Mouse (Mus musculus) spleen, embryonic (tissue): Measurements from ENCODE around the gene Ap1s2.

Experiments
- CTCF ChIA-PET: fragments of 350-600 bp; sonication (Branson Sonifier 250); formaldehyde crosslinking; loops from one replicate; lab custom pipeline; 2022; lab: Charles Lee

The Ap1s2 gene

GRCm38 (mm10) chrX:163908337-163909250 lies at the start of gene Ap1s2:
Ap1s2 (plus strand) TSS chrX:163909017.
- CTCF ChIA-PET: interaction anchor here (0.6 to 0.7 kb wide), 2 partner anchors 557 to 983 kb away, joined by 3 read pairs; no protein-coding TSS in a partner anchor

GRCm38 (mm10) chrX:163867711-163868379 lies 41.0 kb upstream of the Ap1s2 start:
- CTCF ChIA-PET: interaction anchor here (0.7 kb wide), 1 partner anchor 80 kb away, joined by 10 read pairs; no protein-coding TSS in a partner anchor

GRCm38 (mm10) chrX:163868659-163869278 lies 40.0 kb upstream of the Ap1s2 start:
- CTCF ChIA-PET: interaction anchor here (0.6 kb wide), 1 partner anchor 24 kb away, joined by 3 read pairs; no protein-coding TSS in a partner anchor

- CTCF ChIA-PET: no interaction called here
Observed at GRCm38 (mm10) chrX:163875932-163876331, 32.9 kb upstream of the Ap1s2 start.

- CTCF ChIA-PET: no interaction called here
Observed at GRCm38 (mm10) chrX:163876636-163877035, 32.2 kb upstream of the Ap1s2 start.

GRCm38 (mm10) chrX:163879039-163879438 lies 29.8 kb upstream of the Ap1s2 start:
- CTCF ChIA-PET: no interaction called here

- CTCF ChIA-PET: no interaction called here
Observed at GRCm38 (mm10) chrX:163879461-163879860, 29.4 kb upstream of the Ap1s2 start.

GRCm38 (mm10) chrX:163885539-163885981 lies 23.3 kb upstream of the Ap1s2 start:
- CTCF ChIA-PET: no interaction called here

GRCm38 (mm10) chrX:163897354-163897753 lies 11.5 kb upstream of the Ap1s2 start:
- CTCF ChIA-PET: no interaction called here

- CTCF ChIA-PET: no interaction called here
Observed at GRCm38 (mm10) chrX:163899431-163900020, 9.3 kb upstream of the Ap1s2 start.

- CTCF ChIA-PET: no interaction called here
Observed at GRCm38 (mm10) chrX:163906861-163907260, 2.0 kb upstream of the Ap1s2 start.

GRCm38 (mm10) chrX:163908003-163908336 lies 847 bp upstream of the Ap1s2 start:
- CTCF ChIA-PET: interaction anchor here (0.7 kb wide), 1 partner anchor 556 kb away, joined by 3 read pairs; no protein-coding TSS in a partner anchor

- CTCF ChIA-PET: interaction anchor here (0.6 kb wide), 1 partner anchor 984 kb away, joined by 3 read pairs; no protein-coding TSS in a partner anchor
Observed at GRCm38 (mm10) chrX:163909381-163909780, 564 bp downstream of the Ap1s2 start.

GRCm38 (mm10) chrX:163912791-163913190 lies 4.0 kb downstream of the Ap1s2 start:
- CTCF ChIA-PET: no interaction called here

- CTCF ChIA-PET: no interaction called here
Observed at GRCm38 (mm10) chrX:163929550-163929949, 20.7 kb downstream of the Ap1s2 start.

- CTCF ChIA-PET: no interaction called here
Observed at GRCm38 (mm10) chrX:163934731-163935130, 25.9 kb downstream of the Ap1s2 start.

GRCm38 (mm10) chrX:163938587-163938986 lies 29.8 kb downstream of the Ap1s2 start:
- CTCF ChIA-PET: no interaction called here

- CTCF ChIA-PET: no interaction called here
Observed at GRCm38 (mm10) chrX:163944381-163944780, 35.6 kb downstream of the Ap1s2 start.

- CTCF ChIA-PET: no interaction called here
Observed at GRCm38 (mm10) chrX:163951618-163952017, 42.8 kb downstream of the Ap1s2 start.

GRCm38 (mm10) chrX:163957381-163957780 lies 48.6 kb downstream of the Ap1s2 start:
- CTCF ChIA-PET: no interaction called here

- CTCF ChIA-PET: no interaction called here
Observed at GRCm38 (mm10) chrX:163957803-163958466, 49.1 kb downstream of the Ap1s2 start.
